Mouse (Mus musculus) hindbrain, embryonic 12.5 days (tissue): ENCODE results near the gene Jmjd1c. TPM values are rescaled to one million over a fixed set of nuclear protein-coding genes. Genes with fewer than 3 reads are reported as not detected.

Experiments used
- ATAC-seq: fragments of 200-750 bp; cut with Nextera tagmentation; 2 replicates; pipeline ENCODE4 v1.8.0; 2017; ENCODE audit warnings: moderate TSS enrichment; ENCODE audit not compliant: low FRiP score
- H3K27ac ChIP-seq: fragments of 300-500 bp; sonication (generic); 2 replicates; pipeline ENCODE4 v1.5.1; 2016; ENCODE audit warnings: mild to moderate bottlenecking
- H3K27me3 ChIP-seq: fragments of 300-500 bp; sonication (generic); 2 replicates; pipeline ENCODE4 v1.6.1; 2016; ENCODE audit warnings: mild to moderate bottlenecking
- H3K36me3 ChIP-seq: fragments of 300-500 bp; sonication (generic); 2 replicates; pipeline ENCODE4 v1.6.1; 2016; ENCODE audit warnings: mild to moderate bottlenecking
- H3K4me1 ChIP-seq: fragments of 300-500 bp; sonication (generic); 2 replicates; pipeline ENCODE4 v1.6.1; 2016
- H3K4me2 ChIP-seq: fragments of 300-500 bp; sonication (generic); replicated peaks from 2 replicates; pipeline ENCODE4 v1.6.1; 2016; ENCODE audit warnings: mild to moderate bottlenecking
- H3K4me3 ChIP-seq: fragments of 300-500 bp; sonication (generic); 2 replicates; pipeline ENCODE4 v1.5.1; 2016; ENCODE audit warnings: mild to moderate bottlenecking
- H3K9ac ChIP-seq: fragments of 300-500 bp; sonication (generic); 2 replicates; pipeline ENCODE4 v1.6.1; 2016; ENCODE audit warnings: mild to moderate bottlenecking, moderate library complexity
- H3K9me3 ChIP-seq: fragments of 300-500 bp; sonication (generic); replicated peaks from 2 replicates; pipeline ENCODE4 v1.6.1; 2016; ENCODE audit warnings: mild to moderate bottlenecking
- WGBS: fragments of 180-500 bp; shearing (Covaris S2); methylation state at CpG from one replicate; pipeline ENCODE4 v1.1.7; 2016; 5-methylcytosine and 5-hydroxymethylcytosine counted together
- polyA plus RNA-seq: library from polyadenylated mRNA; unstranded; fragments of >200 nt; fragmentation: Nextera tagmentation; extraction: Ambion mirVana; gene quantifications from 2 replicates; pipeline ENCODE4 v1.2.1, GENCODE M21; 2016

Jmjd1c gene
- polyA plus RNA-seq, 1 experiment from 2014 or later = 60.1 TPM

DNA sequence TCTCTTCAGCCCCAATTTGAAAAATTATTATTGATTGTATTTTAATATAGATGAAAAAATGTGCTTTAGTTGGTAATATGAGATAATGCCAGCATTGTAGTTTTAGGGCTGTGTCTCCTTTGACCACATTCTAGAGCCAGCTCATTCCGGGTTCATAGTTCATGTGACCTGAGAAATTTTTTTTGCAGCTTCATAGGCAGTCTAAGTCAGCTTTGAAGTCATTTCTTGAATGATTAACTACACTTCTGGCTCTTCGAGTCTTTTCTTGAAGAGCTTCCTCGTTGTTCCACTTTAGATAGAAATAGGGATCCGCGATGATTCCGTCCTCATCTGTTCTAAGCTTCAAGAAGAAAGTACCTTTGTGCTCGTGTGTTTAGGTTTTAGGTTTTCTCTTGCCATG lies 80.1 kb downstream of the Jmjd1c start:
- H3K4me2 ChIP-seq = no peak overlapping the region
- WGBS = 84% methylated on average over 7 of the region's 7 CpGs
- no peaks in the 10 kb centered on the region for H3K36me3 ChIP-seq
- no peak overlapping the region for H3K4me3 ChIP-seq
- no peaks in the 10 kb centered on the region for H3K9me3 ChIP-seq
- no peak overlapping the region for H3K27ac ChIP-seq
- 0 out of 2 replicates have a peak, but pooled peaks cover 2% of the 10 kb centered on the region for H3K4me1 ChIP-seq
- no peak overlapping the region for H3K9ac ChIP-seq
- ATAC-seq = no peak
- no peaks in the 10 kb centered on the region for H3K27me3 ChIP-seq

DNA sequence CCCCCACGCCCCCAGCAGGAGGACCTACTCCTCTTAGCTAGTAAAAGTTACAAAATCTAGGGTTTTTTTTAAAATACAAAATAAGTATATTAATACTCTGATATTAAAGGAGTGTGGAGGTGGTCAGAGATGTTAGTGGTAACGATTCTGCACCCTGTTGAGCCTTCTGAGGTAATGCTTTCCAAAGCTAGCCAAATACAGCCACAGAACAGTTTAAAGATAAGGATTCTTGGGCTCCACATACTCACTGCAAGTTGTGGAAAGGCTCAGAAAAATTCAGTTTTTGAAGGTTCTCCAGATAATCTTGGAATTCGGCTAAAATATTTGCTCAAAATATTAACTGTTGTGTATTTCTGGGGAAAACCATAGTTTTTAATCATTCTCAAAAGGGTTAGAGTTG lies 81.0 kb downstream of the Jmjd1c start:
- Histone ChIP-seq H3K4me2 (no peak overlapping the region), H3K4me3 (no peak overlapping the region), H3K27me3 (no peaks in the 10 kb centered on the region), H3K4me1 (0 out of 2 replicates have a peak, but pooled peaks cover 2% of the 10 kb centered on the region), H3K36me3 (no peaks in the 10 kb centered on the region), H3K9me3 (no peaks in the 10 kb centered on the region), H3K27ac (no peak overlapping the region), H3K9ac (no peak overlapping the region)
- no peak for ATAC-seq
- WGBS = 84% methylated on average over 3 of the region's 3 CpGs

DNA sequence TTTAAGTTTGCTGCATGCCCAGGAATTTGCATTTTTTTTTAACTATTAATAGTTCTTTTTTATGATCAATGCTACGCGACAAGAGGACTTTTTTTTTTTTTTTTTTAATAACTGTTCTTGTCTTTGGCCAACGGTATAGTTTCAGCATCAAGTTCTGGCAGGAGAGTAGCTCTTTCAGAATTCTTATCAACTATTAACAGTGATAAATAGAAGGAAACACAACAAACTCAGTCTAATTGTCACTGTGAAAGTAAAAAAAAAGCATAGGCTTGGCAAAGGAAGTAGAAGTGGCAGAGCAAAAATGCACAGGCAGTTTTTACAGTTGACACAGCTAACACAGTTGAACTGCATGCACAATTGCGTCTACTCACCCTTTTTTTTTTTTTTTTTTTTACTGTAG lies 81.5 kb downstream of the Jmjd1c start:
- H3K9ac ChIP-seq = no peak overlapping the region
- WGBS = 90% methylated on average over 4 of the region's 4 CpGs
- no peak overlapping the region for H3K4me3 ChIP-seq
- H3K4me2 ChIP-seq = no peak overlapping the region
- H3K27ac ChIP-seq = no peak overlapping the region
- no peaks in the 10 kb centered on the region for H3K36me3 ChIP-seq
- 0 out of 2 replicates have a peak, but pooled peaks cover 2% of the 10 kb centered on the region for H3K4me1 ChIP-seq
- no peaks in the 10 kb centered on the region for H3K27me3 ChIP-seq
- no peaks in the 10 kb centered on the region for H3K9me3 ChIP-seq
- no peak for ATAC-seq

DNA sequence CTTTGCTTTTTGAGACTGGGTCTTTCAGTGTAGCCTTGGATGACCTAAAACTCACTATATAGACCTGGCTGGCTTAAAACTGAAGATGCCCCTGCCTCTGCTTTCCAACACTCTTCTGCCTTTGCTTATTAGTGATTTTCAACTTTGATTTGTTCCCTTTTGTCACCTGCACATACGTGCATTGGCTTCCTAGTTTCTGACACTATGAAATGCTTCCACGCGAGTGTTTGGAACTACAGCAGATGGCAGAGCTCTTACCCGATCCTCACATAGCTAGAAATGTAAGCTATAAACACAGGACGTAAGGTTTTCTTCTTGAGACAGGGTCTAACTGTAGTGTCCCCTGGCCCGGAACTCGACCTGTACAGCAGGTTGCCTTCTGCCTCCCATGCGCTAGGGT lies 84.1 kb downstream of the Jmjd1c start:
- Histone ChIP-seq H3K27ac (no peak overlapping the region), H3K4me3 (no peak overlapping the region), H3K4me1 (peaks cover 6% of the 10 kb centered on the region; the same call in 1 of the 2 replicates), H3K27me3 (no peaks in the 10 kb centered on the region), H3K36me3 (no peaks in the 10 kb centered on the region), H3K9ac (no peak overlapping the region), H3K9me3 (no peaks in the 10 kb centered on the region), H3K4me2 (no peak overlapping the region)
- ATAC-seq = no peak
- 93% methylated on average over 8 of the region's 8 CpGs for WGBS

DNA sequence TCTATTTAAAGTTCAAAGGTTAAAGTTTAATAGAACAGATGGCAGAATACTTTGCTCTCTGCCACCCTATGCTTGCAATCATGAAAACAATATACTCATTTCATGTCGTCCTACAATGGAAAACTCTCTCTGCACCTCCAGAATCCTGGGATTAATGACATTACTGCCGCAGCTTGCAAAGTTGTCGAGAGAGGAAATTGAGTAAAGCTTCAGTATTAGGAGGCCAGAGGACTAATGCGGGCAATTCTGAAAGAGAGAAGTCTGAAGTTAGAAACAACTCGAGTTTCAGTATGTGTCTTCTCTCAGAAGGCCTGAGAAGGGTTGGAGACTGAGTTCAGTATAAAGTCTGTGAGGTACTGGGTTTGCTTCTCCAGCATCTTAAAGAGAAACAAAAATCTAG lies 84.9 kb downstream of the Jmjd1c start:
- H3K36me3 ChIP-seq = no peaks in the 10 kb centered on the region
- 77% methylated on average over 5 of the region's 5 CpGs for WGBS
- no peak overlapping the region for H3K9ac ChIP-seq
- no peaks in the 10 kb centered on the region for H3K27me3 ChIP-seq
- no peak overlapping the region for H3K4me3 ChIP-seq
- ATAC-seq = no peak
- no peak overlapping the region for H3K4me2 ChIP-seq
- no peak overlapping the region for H3K27ac ChIP-seq
- H3K9me3 ChIP-seq = no peaks in the 10 kb centered on the region
- H3K4me1 ChIP-seq = peaks cover 6% of the 10 kb centered on the region; the same call in 1 of the 2 replicates

DNA sequence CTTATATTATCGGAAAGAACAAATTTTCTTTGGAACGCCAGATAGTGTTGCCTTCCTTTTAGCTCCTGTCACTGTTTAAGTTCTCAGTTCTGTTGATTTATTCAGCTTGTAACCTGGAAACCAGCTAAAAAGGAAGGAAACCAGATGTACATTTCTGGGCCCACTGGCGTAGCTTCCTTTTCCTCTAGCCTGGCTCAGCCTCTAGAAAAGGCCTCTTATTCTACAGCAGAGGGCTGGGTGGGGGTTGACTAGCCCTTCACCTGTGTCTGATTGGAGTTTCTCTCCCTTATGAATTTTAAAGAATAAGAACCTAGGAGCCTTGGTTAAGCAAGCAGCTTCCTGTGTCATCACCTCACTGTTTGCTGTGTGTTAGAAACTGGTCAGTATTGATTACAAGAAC lies 86.7 kb downstream of the Jmjd1c start:
- no peak for ATAC-seq
- 67% methylated on average over 3 of the region's 3 CpGs for WGBS

DNA sequence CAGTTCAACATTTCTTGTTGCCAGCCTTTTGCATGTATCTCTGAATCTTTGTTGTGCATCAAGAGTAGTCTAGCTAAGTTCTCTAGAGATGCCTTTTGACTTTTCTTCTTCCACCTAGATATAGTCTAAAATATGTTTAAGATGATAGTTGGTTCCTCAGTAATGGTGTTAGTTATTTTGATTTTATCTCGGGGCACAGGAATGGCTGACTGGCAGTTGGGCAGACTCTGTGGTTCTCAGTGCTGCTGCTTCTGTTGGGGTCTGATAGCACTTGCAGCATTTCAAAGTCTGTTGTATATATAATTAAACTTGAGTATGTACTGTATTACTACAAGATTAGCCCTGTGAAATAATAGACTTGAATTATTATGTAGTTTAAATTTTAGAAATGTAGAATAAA lies 87.2 kb downstream of the Jmjd1c start:
- ATAC-seq = no peak
- no peaks in the 10 kb centered on the region for H3K27me3 ChIP-seq
- H3K4me2 ChIP-seq = no peak overlapping the region
- no peaks in the 10 kb centered on the region for H3K9me3 ChIP-seq
- no peak overlapping the region for H3K4me3 ChIP-seq
- peaks cover 17% of the 10 kb centered on the region for H3K4me1 ChIP-seq
- H3K27ac ChIP-seq = peak overlapping the region; percentile 35; the same call in 1 of the 2 replicates
- H3K9ac ChIP-seq = no peak overlapping the region
- H3K36me3 ChIP-seq = no peaks in the 10 kb centered on the region
- WGBS = 72% methylated on average over 1 of the region's 1 CpGs

More for the DNA sequence above, 86.7 kb downstream of the Jmjd1c start:
- Histone ChIP-seq H3K4me1 (peaks cover 14% of the 10 kb centered on the region), H3K36me3 (no peaks in the 10 kb centered on the region), H3K27me3 (no peaks in the 10 kb centered on the region), H3K27ac (peak overlapping the region; percentile 35; the same call in 1 of the 2 replicates), H3K9me3 (no peaks in the 10 kb centered on the region), H3K9ac (no peak overlapping the region), H3K4me3 (no peak overlapping the region), H3K4me2 (no peak overlapping the region)

DNA sequence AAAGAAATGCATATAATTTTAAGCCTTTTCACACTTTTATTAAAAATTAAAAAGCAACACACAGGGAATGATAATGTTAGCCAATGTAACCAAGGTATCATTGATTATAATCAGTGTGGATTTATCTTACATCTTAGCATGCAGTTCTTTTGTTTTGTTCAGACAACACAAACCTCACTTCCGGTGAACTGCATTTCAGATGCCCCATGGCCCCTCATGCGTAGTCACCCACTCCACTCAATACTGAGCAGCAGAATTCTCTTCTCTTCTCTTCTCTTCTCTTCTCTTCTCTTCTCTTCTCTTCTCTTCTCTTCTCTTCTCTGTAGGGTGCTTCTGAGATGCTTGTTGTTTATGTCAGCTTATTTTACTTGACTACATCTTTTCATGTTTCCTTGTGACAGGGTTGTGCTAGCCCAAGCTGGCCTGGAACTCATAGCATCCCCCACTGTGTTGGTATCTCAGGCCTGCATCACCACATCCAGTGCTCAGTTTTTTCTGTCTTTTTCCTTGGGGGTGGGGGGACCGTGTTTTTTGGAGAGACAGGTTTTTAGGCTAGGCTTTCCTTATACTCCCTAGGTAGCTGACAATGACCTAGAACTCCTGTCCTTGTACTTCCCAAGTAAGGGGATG lies 88.6 kb downstream of the Jmjd1c start:
- no peak for ATAC-seq
- Histone ChIP-seq H3K4me1 (peaks cover 23% of the 10 kb centered on the region), H3K4me2 (no peak overlapping the region), H3K27me3 (no peaks in the 10 kb centered on the region), H3K4me3 (no peak overlapping the region), H3K27ac (no peak overlapping the region), H3K9me3 (no peaks in the 10 kb centered on the region), H3K36me3 (no peaks in the 10 kb centered on the region), H3K9ac (no peak overlapping the region)
- 45% methylated on average over 3 of the region's 3 CpGs for WGBS

DNA sequence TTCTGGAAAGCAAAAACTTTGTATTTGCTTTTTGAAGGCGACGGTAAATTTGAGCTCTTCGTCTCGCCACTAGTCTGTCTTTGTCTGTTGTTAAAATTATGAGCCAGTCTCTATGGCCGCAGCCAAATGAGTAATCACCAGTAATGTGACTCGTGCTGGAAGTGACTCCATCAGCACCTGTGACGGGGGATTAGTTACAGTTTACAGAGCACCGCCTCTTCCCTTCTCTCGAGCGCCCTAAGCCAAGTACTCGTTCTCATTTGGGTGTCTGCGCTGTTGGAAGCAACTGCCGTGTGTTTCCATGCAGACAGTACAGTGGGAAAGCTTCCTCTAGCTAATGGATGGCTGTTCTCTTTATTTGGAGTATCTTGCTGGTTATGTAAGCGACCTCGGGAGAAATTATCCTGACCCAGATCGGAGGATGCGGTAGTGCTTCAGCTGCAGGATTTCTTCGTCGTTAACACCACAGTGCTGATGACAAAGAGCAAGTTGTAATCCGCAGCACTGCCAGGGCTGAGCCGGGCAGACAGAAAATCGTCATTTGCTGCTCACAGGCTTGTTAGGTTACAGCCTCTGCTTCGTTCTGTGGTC lies 89.7 kb downstream of the Jmjd1c start:
- ATAC-seq = peak; percentile 91

DNA sequence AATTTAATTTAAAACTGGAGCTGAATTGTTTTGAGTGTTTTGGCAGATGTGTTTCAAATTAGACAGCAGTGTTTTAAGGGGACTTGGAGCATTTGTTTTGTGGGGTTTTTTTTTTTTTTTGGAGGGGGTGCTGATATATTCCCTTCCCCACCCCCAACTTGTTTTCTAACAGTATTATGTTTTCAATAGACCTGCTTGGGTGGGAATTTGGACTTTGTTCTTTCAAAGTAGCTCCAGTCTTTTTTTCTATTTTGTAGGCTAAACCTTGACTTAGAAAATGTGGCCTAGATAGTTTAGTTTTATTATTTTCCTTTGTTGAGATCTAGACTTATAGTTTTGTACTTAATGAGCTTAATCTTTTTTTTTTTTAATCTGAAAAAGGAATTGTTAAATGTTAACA lies 90.6 kb downstream of the Jmjd1c start:
- H3K9me3 ChIP-seq = no peaks in the 10 kb centered on the region
- H3K9ac ChIP-seq = peak overlapping the region; percentile 68; the same call in 1 of the 2 replicates
- peak overlapping the region; percentile 45 for H3K4me3 ChIP-seq
- peak overlapping the region; percentile 95 for H3K27ac ChIP-seq
- H3K36me3 ChIP-seq = no peaks in the 10 kb centered on the region
- H3K27me3 ChIP-seq = no peaks in the 10 kb centered on the region
- H3K4me2 ChIP-seq = peak overlapping the region; percentile 59
- no peak for ATAC-seq
- peaks cover 21% of the 10 kb centered on the region for H3K4me1 ChIP-seq

More for the DNA sequence above, 89.7 kb downstream of the Jmjd1c start:
- peak overlapping the region; percentile 95 for H3K27ac ChIP-seq
- peak overlapping the region; percentile 68 for H3K9ac ChIP-seq
- peak overlapping the region; percentile 59 for H3K4me2 ChIP-seq
- under 1% methylated on average over 23 of the region's 23 CpGs for WGBS
- H3K9me3 ChIP-seq = no peaks in the 10 kb centered on the region
- no peaks in the 10 kb centered on the region for H3K27me3 ChIP-seq
- peak overlapping the region; percentile 45 for H3K4me3 ChIP-seq
- no peaks in the 10 kb centered on the region for H3K36me3 ChIP-seq
- peaks cover 23% of the 10 kb centered on the region for H3K4me1 ChIP-seq

DNA sequence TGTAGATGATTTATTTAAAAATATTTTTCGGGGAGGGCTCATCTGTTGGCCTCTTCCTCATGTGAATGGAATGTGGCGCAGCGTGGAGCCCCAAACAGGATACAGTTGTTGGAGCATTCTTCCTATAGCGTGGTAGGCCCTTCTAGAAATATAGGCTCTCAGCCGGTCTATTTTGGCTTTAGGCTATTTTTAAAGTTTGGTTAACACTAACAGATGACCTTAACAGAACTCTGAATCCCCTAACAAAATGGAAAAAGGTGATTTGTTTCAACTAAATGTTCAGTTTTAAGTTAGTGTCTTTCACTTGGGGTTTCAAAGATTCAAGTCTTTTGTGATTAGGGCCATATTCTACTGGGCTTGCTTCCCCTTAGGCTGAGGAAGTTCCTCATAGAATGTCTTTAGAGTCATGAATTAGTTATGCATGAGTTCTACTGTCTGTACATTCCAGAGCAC lies 91.1 kb downstream of the Jmjd1c start:
- Histone ChIP-seq H3K9me3 (no peaks in the 10 kb centered on the region), H3K36me3 (no peaks in the 10 kb centered on the region), H3K4me2 (peak overlapping the region; percentile 59), H3K9ac (peak overlapping the region; percentile 43; the same call in 1 of the 2 replicates), H3K27me3 (no peaks in the 10 kb centered on the region), H3K4me1 (peaks cover 21% of the 10 kb centered on the region), H3K27ac (no peak overlapping the region), H3K4me3 (peak overlapping the region; percentile 29)
- ATAC-seq = no peak
- 7% methylated on average over 5 of the region's 5 CpGs for WGBS

DNA sequence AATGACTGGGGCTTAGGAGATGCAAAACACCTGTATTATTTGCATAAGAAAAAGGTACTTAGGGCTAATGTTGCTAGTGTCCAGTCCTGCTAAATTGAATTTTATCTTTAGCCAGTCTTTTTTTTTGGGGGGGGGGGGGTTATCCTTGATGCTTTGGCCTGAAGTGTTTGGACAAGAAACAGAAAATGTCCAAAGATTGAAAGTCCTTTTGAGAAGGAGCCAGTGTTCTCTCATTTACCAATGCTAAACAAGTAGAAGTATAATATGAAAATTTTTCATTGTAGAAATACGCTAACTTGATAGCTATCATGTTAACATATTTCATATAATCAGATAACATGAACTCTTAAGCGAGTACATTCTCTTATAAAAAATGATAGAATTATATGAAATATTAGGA lies 92.0 kb downstream of the Jmjd1c start:
- Histone ChIP-seq H3K27ac (no peak overlapping the region), H3K4me3 (peak overlapping the region; percentile 12; the same call in 1 of the 2 replicates), H3K27me3 (no peaks in the 10 kb centered on the region), H3K9ac (0 out of 2 replicates have a peak overlapping the region, but pooled peaks have one; percentile 6), H3K4me2 (peak overlapping the region; percentile 59), H3K9me3 (no peaks in the 10 kb centered on the region), H3K36me3 (peaks cover 5% of the 10 kb centered on the region; the same call in 1 of the 2 replicates), H3K4me1 (peaks cover 17% of the 10 kb centered on the region)
- 92% methylated on average over 2 of the region's 2 CpGs for WGBS
- ATAC-seq = no peak
